Mouse (Mus musculus) lung, postnatal 10 days (tissue): ENCODE results near the gene Myh2.

Source experiments
- DNase-seq: peaks from one replicate; pipeline ENCODE4 v3.0.0; 2021

Myh2 gene

DNA sequence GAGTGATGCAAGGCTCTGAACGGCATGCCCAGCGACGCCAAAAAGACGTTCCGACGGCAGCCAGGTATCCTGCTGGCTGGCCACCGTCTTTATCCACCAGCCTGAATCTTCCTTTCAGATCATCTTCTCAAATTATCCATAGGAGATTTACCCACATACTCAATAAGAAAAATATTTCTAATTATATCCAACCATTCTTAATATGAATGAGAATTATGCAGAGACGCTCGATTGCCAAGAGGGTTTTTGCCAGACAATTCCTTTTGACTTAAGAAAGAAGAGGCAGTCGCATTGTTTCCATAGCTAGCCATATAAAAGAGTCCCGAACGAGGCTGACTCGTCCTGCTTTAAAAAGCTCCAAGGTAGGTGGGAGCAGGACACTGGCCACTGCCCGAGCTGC is at the start of gene Myh2:
TSS of gene Myh2 (plus strand) at position 301 of the 400 bp plus-strand sequence.
- no peak for DNase-seq

DNA sequence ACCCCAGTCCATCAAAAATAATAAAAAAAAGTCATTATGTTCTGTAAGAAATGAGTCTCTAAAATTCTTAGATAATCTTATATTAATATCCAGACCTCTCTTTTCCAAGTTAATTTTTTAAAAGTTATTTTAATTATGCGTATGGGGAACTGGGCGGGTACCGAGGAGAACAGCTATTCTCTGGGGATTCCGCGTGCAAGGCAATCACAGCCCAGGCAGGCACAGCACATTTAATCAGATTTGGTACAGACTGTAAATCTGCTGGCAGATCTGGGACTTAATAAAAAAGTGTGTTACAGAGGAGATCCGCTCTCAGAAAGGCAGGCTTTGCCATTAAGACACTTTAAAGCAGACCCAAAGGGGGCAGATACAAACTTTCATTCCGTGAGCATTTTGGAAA is 45.9 kb upstream of the Myh2 start:
- no peak for DNase-seq

DNA sequence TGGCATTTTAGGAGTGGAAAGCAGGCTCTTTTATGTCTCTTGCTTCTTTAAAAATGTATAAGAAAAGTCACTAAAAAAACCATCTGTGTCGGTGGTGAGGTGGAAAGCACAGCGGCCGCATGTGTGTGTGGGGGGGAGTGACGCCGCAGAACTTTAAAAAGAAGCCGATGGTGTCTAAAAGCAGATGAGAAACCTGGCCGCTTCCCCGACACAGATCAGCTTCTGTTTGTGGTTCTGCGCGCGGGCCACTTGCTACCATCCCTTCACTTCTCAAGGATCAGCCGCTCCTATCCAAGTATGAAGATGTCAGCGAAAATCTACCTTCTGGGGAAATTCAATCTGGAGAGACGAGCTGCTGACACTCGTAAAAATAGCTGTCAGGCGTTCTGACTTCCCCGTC is 45.5 kb upstream of the Myh2 start:
- no peak for DNase-seq

GRCm38 (mm10) chr11:67133526-67133925 is 37.3 kb upstream of the Myh2 start:
- no peak for DNase-seq

DNA sequence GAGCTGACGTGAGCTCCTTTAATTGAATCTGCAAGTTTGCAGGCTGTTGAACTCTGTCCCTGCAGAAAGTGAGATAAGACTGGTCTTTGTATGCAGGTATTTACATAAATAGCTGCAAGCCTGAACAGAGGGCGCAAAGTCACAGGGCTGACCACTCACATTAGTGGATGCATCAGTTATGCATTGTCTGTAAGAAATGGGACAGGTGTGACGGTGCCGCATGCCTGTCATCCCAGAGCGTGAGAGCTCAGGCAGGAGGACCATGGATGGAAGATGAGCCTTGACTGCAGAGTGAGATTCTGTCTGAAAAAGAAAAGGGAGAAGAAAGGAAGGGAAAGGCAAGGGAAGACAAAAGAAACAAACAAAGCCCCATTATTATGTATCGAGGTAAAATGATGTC is 36.2 kb upstream of the Myh2 start:
- no peak for DNase-seq

DNA sequence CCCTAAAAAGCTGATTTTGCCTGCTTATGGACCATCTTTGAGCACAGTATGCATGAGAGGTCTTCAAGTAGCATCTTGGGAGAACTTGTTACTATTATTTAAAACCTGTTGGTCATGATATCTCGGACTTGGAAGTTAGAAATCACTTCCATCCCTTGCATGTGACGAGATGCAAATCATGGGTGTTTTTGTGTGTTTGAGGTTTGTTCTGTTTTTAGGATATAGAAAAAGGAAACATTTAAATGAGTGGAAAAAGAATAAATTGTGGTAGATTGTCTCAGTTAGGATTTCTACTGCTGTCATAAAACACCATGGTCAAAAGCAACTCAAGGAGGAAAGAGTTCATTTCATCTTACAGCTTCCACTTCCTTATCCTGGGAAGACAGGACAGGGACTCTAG is 35.3 kb upstream of the Myh2 start:
- DNase-seq = no peak

GRCm38 (mm10) chr11:67139556-67139955 is 31.3 kb upstream of the Myh2 start:
- DNase-seq = no peak

DNA sequence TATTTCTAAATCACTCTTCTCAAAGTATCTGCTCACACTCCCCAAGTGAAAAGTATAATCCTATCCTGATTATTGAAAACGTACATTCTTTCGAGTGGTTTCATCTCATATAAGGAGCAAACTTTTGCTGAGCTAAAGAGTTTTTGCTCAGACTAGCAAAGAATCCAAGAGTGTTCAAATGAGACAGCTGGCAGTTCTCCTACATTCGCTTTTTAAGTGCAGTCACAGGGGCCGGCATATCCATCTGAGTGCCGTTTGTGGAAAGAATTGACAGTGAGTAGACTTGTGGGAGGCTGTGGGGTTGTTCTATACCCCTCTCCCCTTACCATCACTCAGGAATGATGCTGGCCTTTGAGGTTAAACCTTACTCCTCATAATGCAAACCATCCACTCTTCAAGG is 30.7 kb upstream of the Myh2 start:
- no peak for DNase-seq

DNA sequence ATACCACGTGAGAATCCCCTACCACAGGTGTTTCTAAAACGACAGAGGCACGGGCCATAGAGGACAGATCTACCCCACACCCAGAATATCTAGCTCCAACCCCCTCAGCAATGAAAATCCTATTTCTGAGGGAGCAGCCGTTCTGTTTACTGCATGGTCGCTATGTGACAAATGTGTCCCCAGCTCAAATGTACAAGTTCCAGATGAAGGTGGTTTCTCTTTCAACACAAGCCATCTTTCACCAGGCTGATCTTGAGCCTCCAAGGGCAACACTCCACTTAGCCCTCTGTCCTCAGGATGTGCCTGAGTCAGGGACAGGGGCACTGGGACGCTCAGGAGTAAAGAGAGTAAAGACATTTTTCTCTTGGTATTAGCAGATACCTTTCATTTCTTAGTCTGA is 29.8 kb upstream of the Myh2 start:
- DNase-seq = no peak

- DNase-seq = peak; percentile 5
Measured at GRCm38 (mm10) chr11:67142047-67142446, 28.8 kb upstream of the Myh2 start.

DNA sequence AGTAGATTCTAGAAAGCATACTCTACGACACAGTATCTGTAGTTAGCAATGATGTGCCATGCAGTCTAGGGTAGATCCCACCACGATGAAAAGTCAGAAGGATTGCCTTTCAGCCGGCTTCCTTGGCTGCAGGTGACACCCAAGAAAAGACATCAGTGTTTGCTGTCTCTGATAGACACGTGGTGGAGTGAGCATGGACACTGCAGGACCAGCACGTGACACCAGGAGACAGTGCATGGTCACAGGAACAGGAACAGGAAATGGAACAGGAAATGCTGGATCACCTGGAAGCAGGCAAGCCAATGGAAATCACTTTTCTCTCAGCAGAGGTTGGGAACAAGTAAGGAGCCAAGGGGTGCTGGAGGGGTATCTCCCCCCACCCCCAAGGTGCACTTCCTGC is 27.8 kb upstream of the Myh2 start:
- no peak for DNase-seq

DNA sequence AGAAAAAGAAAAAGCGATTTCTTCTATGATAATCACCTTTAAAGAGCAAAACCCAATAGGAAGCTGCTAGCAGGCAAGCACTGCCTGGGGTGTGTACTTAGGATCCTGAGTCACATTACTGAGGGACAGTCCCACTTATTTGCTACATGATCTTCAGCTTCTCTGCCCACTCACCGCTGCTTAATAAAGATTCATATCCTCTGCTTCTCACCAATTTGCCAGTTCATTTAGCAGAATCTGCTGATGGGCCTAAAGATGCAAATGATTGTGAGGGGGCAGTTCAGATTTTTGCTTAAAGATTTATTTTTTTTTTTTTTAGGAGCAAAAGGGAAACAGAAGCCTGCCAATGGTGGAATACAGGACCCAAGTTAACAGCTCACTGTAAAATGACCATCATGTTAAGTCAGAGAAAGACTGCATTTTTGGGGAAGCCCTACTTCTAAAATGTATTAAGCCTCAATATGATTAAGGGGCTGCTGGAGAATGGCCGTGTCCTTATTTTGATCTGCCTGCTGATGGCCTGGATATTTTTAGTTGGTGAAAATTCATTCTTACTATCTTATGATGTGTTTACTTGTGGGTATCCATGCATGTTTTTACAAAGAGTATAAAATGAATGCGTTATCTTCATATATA is 26.8 kb upstream of the Myh2 start:
- no peak for DNase-seq

- DNase-seq = no peak
Measured at GRCm38 (mm10) chr11:67144559-67145265, 26.1 kb upstream of the Myh2 start.

DNA sequence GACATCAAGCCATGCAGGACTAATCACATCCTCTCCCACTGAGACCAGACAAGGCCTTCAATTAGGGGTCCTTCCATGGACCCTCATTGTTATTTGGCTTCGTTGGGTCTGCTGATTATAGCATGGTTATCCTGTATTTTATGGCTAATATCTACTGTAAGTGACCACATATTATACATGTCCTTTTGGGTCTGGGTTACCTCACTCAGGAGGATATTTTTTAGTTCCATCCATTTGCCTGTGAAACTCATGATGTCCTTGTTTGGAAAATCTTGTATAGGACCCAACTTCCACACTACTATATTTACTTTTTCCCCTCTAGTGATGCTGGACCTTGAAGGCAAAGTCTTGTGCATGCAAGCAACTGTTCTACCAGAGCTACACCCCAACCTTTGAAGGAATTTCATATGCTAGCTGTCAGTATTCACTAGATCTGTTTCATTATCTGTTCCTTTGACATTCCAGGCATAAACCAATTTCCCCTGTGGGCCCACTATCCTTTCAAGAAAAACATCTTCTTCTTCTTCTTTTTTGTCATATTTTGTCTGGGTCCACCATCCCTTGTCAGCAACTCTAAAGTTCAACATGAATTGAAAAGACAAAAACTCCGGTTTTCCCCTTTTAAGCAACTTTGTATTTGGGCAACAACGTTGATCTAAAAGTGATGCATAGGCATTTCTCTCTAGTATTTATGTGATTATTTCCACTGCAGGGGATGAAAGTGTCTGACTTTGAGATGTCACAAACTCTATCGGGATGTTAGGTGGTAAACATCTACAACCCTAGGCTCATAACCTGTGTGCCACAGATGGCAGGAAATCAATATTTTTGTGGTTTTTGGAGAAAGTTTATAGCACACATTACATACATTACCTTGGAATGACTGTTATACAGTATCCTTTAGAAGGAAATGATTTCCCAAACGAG is 25.1 kb upstream of the Myh2 start:
- no peak for DNase-seq

- no peak for DNase-seq
Measured at GRCm38 (mm10) chr11:67146409-67147282, 24.2 kb upstream of the Myh2 start.

- no peak for DNase-seq
Measured at GRCm38 (mm10) chr11:67147283-67147921, 23.4 kb upstream of the Myh2 start.

DNA sequence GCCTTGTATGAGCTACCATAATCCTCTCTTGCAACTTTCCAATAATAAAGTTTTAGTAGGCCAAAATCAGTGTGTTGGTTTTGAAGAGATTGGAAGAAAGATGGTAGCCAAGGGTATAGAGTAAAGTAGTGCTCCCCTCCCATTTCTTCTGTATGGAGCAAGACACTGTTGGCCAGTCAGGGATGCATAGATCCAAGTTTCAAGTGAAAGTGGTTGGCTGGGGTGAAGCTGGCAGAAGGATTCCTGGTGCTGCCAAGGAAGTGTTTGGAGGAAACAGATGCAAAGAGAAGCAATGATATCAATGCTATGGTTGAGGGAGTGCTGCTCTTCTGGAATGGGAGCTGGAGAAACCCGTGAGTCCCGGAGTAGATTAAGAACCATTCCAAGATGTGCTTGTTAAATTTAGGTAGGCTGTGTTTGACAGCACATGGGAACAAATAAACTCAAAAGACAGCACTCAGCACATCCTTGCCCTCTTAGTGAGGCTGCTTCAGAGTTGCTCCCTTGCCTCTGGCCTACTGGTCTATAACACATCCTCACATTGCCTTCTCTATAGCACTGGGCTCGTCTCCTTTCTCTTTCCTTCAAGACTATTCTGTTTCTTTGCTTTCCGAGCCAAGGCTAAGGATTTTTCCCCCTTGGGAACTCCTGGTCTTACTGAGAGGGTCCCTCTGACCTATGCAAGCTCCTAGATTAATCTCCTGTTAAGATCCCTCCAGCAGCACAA is 22.4 kb upstream of the Myh2 start:
- DNase-seq = no peak

DNA sequence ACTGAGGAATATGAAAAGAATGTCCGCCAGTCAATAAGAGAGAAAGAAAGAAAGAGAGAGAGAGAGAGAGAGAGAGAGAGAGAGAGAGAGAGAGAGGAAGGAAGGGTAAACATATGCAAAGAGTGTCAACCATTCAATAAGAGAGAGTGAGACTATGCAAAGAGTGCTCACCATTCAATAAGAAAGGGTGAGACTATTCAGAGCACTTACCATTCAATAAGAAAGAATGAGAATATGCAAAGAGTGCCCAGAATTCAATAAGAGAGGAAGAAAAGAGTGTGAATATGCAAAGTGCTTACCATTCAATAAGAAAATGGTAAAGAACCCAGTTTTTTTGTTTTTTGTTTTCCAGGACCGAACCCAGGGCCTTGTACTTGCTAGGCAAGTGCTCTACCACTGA is 20.6 kb upstream of the Myh2 start:
- DNase-seq = no peak

GRCm38 (mm10) chr11:67151159-67151558 is 19.7 kb upstream of the Myh2 start:
- no peak for DNase-seq

DNA sequence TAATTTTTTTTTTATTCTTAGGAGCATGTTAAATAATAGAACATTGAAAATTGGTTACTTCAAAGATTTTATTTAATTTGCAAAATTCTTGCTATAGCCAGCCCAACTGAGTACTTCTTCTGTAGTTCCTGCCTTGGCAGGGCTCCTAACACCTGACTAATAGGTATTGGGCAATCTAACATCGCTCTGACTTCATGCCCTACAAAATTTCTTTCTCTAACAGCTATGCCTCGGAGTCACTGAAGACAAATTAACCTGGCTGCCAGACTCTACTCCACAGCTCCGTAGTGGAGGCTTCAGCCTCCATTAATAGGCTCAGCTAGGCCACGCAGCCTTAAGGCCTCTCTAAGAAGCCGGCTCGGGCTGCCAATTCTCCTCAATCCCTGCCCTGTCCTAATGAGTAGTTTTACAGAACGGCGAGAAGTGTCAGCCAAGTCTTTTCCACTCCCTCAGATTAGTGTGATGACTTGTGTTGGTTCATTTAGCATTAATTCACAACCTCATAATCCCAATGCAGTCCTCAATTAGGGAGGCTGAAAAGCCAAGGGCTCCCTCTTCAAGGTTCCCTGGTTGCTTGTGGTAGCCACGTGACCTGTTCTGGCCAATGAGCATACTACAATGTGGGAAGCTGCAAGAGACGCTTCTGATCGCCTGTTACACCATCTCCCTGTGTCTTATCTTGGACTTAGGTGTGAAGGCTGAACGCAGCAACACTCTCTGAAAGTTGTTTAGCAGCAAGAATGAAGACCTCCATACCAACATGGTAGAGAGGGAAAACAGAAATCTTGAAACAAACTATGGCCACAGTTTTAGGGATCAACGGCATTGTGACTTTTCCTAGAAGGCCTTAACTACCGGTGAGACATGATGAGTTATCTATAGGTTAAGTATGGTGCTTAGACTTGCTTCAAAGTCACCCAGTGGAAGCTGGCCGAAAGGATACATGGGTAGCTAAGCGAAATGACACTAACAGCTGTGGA is 18.9 kb upstream of the Myh2 start:
- no peak for DNase-seq
